Mouse (Mus musculus) urinary bladder, postnatal 36 days (tissue): Measurements from ENCODE around the gene Tpbg.
"Not testable (repeated sequence)": the region's sequence is repeated elsewhere in the genome, so short reads cannot be mapped to it uniquely, and the experiment has no call there.

Experiments
- DNase-seq, 2 experiments: peaks; one replicate each; pipeline ENCODE4 v3.0.0; 2022; ENCODE audit warnings: low spot score in 2 of 2, mixed read lengths in 1 of 2

Gene Tpbg

GRCm38 (mm10) chr9:85842351-85843011, at the start of gene Tpbg:
Gene Tpbg (plus strand): TSS chr9:85842380.
- peak; percentile 58 to 66 for DNase-seq

- DNase-seq: not testable (repeated sequence)
Measured at GRCm38 (mm10) chr9:85801986-85802385, 40.2 kb upstream of the Tpbg start.

- DNase-seq: no peak
Measured at GRCm38 (mm10) chr9:85802563-85802962, 39.6 kb upstream of the Tpbg start.

GRCm38 (mm10) chr9:85806411-85806810, 35.8 kb upstream of the Tpbg start:
- DNase-seq: no peak

GRCm38 (mm10) chr9:85809246-85809645, 32.9 kb upstream of the Tpbg start:
- no peak for DNase-seq

- DNase-seq: no peak
Measured at GRCm38 (mm10) chr9:85820829-85821228, 21.4 kb upstream of the Tpbg start.

GRCm38 (mm10) chr9:85835521-85836425, 6.4 kb upstream of the Tpbg start:
- no peak for DNase-seq

- DNase-seq: no peak
Measured at GRCm38 (mm10) chr9:85839626-85840025, 2.6 kb upstream of the Tpbg start.

- DNase-seq: peak; percentile 44 to 69
Measured at GRCm38 (mm10) chr9:85841891-85842290, 289 bp upstream of the Tpbg start.

GRCm38 (mm10) chr9:85843031-85843890, 1.1 kb downstream of the Tpbg start:
- peak; percentile 65 to 74 for DNase-seq

GRCm38 (mm10) chr9:85843891-85844646, 1.9 kb downstream of the Tpbg start:
- DNase-seq: no peak

GRCm38 (mm10) chr9:85844647-85844983, 2.4 kb downstream of the Tpbg start:
- no peak for DNase-seq

GRCm38 (mm10) chr9:85846186-85846585, 4.0 kb downstream of the Tpbg start:
- DNase-seq: no peak

GRCm38 (mm10) chr9:85854780-85855179, 12.6 kb downstream of the Tpbg start:
- no peak for DNase-seq

GRCm38 (mm10) chr9:85856511-85856910, 14.3 kb downstream of the Tpbg start:
- no peak for DNase-seq

- DNase-seq: no peak
Measured at GRCm38 (mm10) chr9:85861065-85861464, 18.9 kb downstream of the Tpbg start.

GRCm38 (mm10) chr9:85862562-85862961, 20.4 kb downstream of the Tpbg start:
- DNase-seq: no peak

- DNase-seq: no peak
Measured at GRCm38 (mm10) chr9:85872908-85873307, 30.7 kb downstream of the Tpbg start.

GRCm38 (mm10) chr9:85893681-85894080, 51.5 kb downstream of the Tpbg start:
- peak in 1 of 2 experiments; percentile 28 for DNase-seq
